Mouse (Mus musculus): Measurements from ENCODE around the gene Kcnn3.

Gene Kcnn3

GRCm38 (mm10) chr3:89519894-89520293, at the start of gene Kcnn3:
Gene Kcnn3 (plus strand): TSS chr3:89520164.
- peak; percentile 95 for DNase-seq (ENCODE audit: low read depth, low spot score)

GRCm38 (mm10) chr3:89472280-89472679, 47.7 kb upstream of the Kcnn3 start:
- no peak for DNase-seq (ENCODE audit: low read depth, low spot score)

GRCm38 (mm10) chr3:89473838-89474237, 46.1 kb upstream of the Kcnn3 start:
- DNase-seq (ENCODE audit: low read depth, low spot score): no peak

- no peak for DNase-seq (ENCODE audit: low read depth, low spot score)
Observed at GRCm38 (mm10) chr3:89479055-89479454, 40.9 kb upstream of the Kcnn3 start.

GRCm38 (mm10) chr3:89481488-89481887, 38.5 kb upstream of the Kcnn3 start:
- peak; percentile 94 for DNase-seq (ENCODE audit: low read depth, low spot score)

- no peak for DNase-seq (ENCODE audit: low read depth, low spot score)
Observed at GRCm38 (mm10) chr3:89482249-89482648, 37.7 kb upstream of the Kcnn3 start.

GRCm38 (mm10) chr3:89484766-89485524, 35.0 kb upstream of the Kcnn3 start:
- DNase-seq (ENCODE audit: low read depth, low spot score): peak; percentile 92

- no peak for DNase-seq (ENCODE audit: low read depth, low spot score)
Observed at GRCm38 (mm10) chr3:89486111-89486510, 33.9 kb upstream of the Kcnn3 start.

- DNase-seq (ENCODE audit: low read depth, low spot score): no peak
Observed at GRCm38 (mm10) chr3:89486916-89487702, 32.9 kb upstream of the Kcnn3 start.

- DNase-seq (ENCODE audit: low read depth, low spot score): peak; percentile 68
Observed at GRCm38 (mm10) chr3:89490790-89491189, 29.2 kb upstream of the Kcnn3 start.

- DNase-seq (ENCODE audit: low read depth, low spot score): no peak
Observed at GRCm38 (mm10) chr3:89491559-89491958, 28.4 kb upstream of the Kcnn3 start.

- no peak for DNase-seq (ENCODE audit: low read depth, low spot score)
Observed at GRCm38 (mm10) chr3:89492701-89493151, 27.2 kb upstream of the Kcnn3 start.

- DNase-seq (ENCODE audit: low read depth, low spot score): peak; percentile 74
Observed at GRCm38 (mm10) chr3:89494630-89495029, 25.3 kb upstream of the Kcnn3 start.

GRCm38 (mm10) chr3:89496366-89496765, 23.6 kb upstream of the Kcnn3 start:
- peak; percentile 53 for DNase-seq (ENCODE audit: low read depth, low spot score)

GRCm38 (mm10) chr3:89499696-89500095, 20.3 kb upstream of the Kcnn3 start:
- DNase-seq (ENCODE audit: low read depth, low spot score): peak; percentile 58

GRCm38 (mm10) chr3:89501486-89501885, 18.5 kb upstream of the Kcnn3 start:
- DNase-seq (ENCODE audit: low read depth, low spot score): peak; percentile 60

- no peak for DNase-seq (ENCODE audit: low read depth, low spot score)
Observed at GRCm38 (mm10) chr3:89502551-89502950, 17.4 kb upstream of the Kcnn3 start.

- DNase-seq (ENCODE audit: low read depth, low spot score): no peak
Observed at GRCm38 (mm10) chr3:89508041-89508440, 11.9 kb upstream of the Kcnn3 start.

GRCm38 (mm10) chr3:89510979-89511378, 9.0 kb upstream of the Kcnn3 start:
- DNase-seq (ENCODE audit: low read depth, low spot score): peak; percentile 61

GRCm38 (mm10) chr3:89511400-89511799, 8.6 kb upstream of the Kcnn3 start:
- DNase-seq (ENCODE audit: low read depth, low spot score): no peak

- peak; percentile 80 for DNase-seq (ENCODE audit: low read depth, low spot score)
Observed at GRCm38 (mm10) chr3:89512225-89512624, 7.7 kb upstream of the Kcnn3 start.

GRCm38 (mm10) chr3:89515444-89515843, 4.5 kb upstream of the Kcnn3 start:
- peak; percentile 65 for DNase-seq (ENCODE audit: low read depth, low spot score)

GRCm38 (mm10) chr3:89516321-89516720, 3.6 kb upstream of the Kcnn3 start:
- DNase-seq (ENCODE audit: low read depth, low spot score): peak; percentile 41

Data from ZHBTc4 (cell line).